Mouse (Mus musculus) ES-CJ7 (cell line): ENCODE measurements at regions not wholly inside any gene's neighbourhood (a gene's known extent, or its start where the extent isn't known, plus 50 kb on each side); places are given as distances from the start of the nearest gene placed in this dataset.

ENCODE experiments used
- DNase-seq: peaks from one replicate; pipeline ENCODE4 v3.0.0; 2011; ENCODE audit warnings: low read depth, low spot score

- no peak for DNase-seq
Observed at GRCm38 (mm10) chr3:9957870-9958269, 130.0 kb upstream of the Gm9833 start.

- DNase-seq: no peak
Observed at GRCm38 (mm10) chr3:9959716-9960661, 127.9 kb upstream of the Gm9833 start.

GRCm38 (mm10) chr3:9960696-9961095 lies 127.2 kb upstream of the Gm9833 start:
- peak; percentile 33 for DNase-seq
